Mouse (Mus musculus): Measurements from ENCODE around the gene Dguok. TPM values are rescaled to one million over a fixed set of nuclear protein-coding genes. Genes with fewer than 3 reads are reported as not detected.

The Dguok gene
- total RNA-seq, 2 experiments from 2014 or later = 14.8 to 17.8 TPM

GRCm38 (mm10) chr6:83459034-83459644, 47.6 kb downstream of the Dguok start, which contains the start of gene Tet3:
Gene Tet3 (minus strand): TSS chr6:83459084.
- intact Hi-C loops (cut with DNase I) = loop anchor here (5.0 kb wide), 1 partner anchor 102 kb away; no protein-coding TSS in a partner anchor
- no peak for DNase-seq

DNA sequence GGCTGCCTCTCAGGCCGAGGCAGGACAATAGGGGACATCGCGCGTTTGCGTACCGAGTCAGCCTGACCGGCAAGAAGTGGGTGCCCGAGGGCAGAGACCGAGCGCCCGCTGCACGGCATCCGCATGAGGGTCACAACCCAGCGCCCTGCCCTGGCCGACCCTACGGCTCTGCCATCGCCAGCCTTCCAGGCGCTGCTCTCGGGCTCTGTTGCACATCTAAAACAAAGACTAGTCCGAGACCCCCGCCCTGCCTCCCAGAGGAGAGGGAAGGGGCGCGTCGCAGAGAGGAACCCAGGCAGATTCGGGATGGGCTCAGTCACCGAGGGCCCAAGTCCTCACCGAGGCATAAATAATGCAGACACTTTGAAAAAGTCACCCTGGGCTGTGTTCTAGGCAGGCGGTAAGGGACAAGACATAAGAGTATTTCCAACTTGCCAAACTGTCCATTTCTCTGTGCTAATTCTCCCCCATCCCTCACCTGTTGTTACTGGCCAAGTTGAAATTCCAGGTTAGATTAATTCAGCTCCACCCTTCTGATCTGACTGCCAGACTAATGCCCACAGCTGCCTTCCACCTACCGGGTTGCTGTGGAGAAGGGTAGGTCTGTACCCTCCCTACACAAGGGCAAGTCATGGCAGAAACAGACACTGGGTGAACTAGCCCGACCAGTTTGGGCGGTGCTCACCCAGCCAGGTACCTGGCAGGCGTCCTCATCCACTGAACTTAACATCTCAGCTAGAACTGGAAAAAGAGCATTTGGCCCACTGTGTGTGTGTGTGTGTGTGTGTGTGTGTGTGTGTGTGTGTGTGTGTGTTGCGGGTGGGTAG, 49.6 kb downstream of the Dguok start:
- DNase-seq = no peak
- intact Hi-C loops (cut with DNase I) = loop anchor here (2.0 to 5.0 kb wide), 2 partner anchors 46 to 100 kb away; no protein-coding TSS in a partner anchor

GRCm38 (mm10) chr6:83456131-83456983, 50.4 kb downstream of the Dguok start:
- DNase-seq = peak; percentile 69 to 76
- intact Hi-C loops (cut with DNase I) = loop anchor here (2.0 to 5.0 kb wide), 2 partner anchors 46 to 99 kb away; no protein-coding TSS in a partner anchor

DNA sequence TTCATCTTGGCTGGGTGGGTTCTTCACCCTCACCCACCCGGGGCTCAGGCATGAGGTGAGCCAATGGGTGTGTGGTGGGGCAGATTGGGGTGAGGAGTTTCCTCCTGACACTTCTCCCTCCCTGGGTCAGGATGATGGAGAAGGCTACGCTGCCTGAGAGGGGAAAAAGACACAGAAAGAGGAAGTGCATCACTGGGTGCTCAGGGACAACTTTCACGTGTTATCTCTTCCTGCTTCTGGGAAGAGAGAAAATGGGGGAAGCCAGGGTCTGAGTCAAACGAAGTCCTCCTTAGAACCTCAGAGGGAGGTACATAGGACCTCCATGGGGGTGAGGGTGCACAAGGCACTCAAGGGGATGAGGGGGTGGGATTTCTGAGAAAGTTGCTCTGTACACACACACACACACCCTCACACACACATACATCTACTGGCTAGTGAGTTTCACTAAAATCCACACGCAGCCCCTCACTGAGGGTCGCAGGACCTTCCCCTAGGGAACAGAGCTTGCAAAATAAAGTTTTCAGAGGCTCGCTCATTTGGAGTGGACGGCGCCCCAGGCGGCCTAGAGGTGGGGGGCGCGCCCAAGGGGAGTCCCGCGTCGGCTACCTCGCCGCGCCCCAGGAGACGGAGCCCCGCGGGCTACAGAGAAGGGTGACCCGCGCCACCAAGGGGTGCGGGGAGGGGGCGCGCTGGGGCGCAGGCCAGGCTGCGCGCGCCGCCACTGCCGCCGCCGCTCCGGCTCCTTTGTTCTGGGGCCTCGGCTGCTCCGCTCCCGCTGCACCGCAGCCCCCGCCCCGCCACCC, 51.2 kb downstream of the Dguok start:
- no peak for DNase-seq
- intact Hi-C loops (cut with DNase I) = loop anchor here (2.0 to 5.0 kb wide), 2 partner anchors 47 to 98 kb away; no protein-coding TSS in a partner anchor

- no peak for DNase-seq
- intact Hi-C loops (cut with DNase I) = no loop called here
These were observed 53.1 kb downstream of the Dguok start for GRCm38 (mm10) chr6:83453706-83454105.

DNA sequence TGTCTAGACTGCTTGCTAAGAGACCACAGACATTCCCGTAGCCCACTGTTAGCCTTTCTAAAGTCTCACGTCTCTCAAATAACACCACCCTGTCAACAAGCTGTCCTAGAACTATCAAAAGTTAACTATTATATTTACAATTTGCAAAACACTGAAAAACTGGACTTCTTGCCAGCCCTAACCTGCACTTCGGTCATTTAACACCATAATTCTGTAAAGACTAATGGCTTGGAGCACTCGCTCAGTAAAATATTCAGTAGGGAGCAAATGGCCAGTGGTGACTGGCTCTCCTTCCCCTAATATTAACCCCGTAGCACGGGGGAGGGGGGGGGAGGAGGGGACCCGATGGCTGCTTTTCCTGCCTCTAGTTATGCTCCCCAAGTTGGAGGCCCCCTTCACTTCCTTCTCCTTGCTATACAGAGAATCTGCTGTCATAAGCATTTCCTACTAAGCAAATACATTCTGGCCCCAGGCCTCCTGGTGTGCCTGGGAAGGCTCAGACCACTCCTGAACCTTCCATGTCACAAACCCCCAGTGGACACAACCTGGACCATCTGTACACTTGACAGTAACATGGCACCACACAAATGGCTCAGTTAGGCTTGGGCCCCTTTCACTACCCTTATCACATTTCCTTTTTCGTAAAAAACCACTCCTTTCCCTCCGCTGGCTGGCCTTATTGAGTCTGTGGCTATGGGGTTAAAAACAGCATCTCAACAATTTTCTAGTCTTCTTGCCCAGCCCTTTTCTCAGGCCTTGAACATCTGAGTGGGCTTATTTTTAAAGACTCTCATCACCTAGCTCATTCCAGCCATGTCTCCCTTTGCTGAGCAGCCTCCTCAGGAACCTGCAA, 56.1 kb downstream of the Dguok start:
- no peak for DNase-seq
- intact Hi-C loops (cut with DNase I) = no loop called here

GRCm38 (mm10) chr6:83449440-83449839, 57.3 kb downstream of the Dguok start:
- intact Hi-C loops (cut with DNase I) = no loop called here
- DNase-seq = no peak

DNA sequence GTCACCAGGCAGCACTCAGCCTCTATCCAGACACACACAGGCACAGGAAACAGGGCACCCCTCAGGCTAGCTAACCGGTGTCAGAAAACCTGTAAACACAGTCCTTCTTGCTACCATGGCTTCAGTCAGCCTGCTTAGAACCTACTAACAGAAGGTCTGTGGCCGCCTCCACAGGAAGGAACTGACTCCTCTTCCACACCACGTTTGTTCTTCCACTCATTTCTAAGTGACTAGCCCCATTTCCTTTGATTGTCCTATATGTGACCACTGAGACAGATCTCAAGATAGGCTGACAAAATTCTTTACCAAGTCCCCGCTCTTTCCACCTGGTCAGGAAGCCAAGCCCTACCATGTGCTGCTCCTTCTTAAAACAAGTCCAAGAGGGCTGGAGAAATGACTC, 57.9 kb downstream of the Dguok start:
- intact Hi-C loops (cut with DNase I) = no loop called here
- DNase-seq = no peak

DNA sequence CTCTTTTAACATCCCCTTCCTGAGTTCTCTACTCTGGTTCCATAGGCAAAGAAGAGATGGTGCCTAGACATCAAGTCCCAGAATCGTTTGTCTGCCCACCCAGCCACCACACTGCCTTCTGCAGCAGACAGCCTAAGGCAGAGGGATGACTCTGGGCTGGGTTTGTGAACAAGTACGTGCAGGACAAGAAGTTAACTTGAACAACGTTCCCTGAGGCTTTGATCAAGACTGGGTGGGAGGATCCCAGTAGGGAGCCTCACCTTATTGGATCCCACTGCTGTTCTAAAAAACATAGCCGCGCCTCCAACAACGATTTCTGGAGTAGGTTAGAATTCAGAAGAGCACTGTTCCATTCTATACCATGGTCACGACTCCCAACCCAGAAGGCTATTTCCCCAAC, 59.7 kb downstream of the Dguok start:
- intact Hi-C loops (cut with DNase I) = no loop called here
- no peak for DNase-seq

DNA sequence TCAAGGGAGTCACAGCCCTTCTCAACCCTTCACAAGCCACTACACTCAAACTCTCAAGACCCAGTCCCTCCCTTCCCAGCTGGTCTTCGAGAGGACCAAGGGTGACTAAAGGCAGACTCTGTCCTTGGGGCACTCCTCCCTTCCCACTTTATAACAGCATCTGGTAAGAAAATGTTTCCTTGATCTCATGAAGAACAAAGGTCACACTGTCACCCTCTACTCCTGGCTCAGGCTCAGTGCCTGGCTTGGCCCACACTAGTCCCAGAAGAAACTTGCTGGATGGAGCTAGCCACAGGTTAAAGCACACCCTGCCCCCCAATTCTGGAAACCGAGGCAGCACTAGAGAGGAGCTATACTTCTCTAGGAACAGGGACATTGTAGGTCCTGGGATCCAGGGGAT, 61.0 kb downstream of the Dguok start:
- DNase-seq = no peak
- intact Hi-C loops (cut with DNase I) = no loop called here

GRCm38 (mm10) chr6:83443441-83444340, 63.1 kb downstream of the Dguok start:
- intact Hi-C loops (cut with DNase I) = no loop called here
- DNase-seq = peak; percentile 52 to 69

- intact Hi-C loops (cut with DNase I) = no loop called here
- DNase-seq = no peak
These were observed 64.1 kb downstream of the Dguok start for GRCm38 (mm10) chr6:83442639-83443038.

GRCm38 (mm10) chr6:83441259-83442061, 65.3 kb downstream of the Dguok start:
- peak; percentile 85 to 89 for DNase-seq
- intact Hi-C loops (cut with DNase I) = no loop called here

DNA sequence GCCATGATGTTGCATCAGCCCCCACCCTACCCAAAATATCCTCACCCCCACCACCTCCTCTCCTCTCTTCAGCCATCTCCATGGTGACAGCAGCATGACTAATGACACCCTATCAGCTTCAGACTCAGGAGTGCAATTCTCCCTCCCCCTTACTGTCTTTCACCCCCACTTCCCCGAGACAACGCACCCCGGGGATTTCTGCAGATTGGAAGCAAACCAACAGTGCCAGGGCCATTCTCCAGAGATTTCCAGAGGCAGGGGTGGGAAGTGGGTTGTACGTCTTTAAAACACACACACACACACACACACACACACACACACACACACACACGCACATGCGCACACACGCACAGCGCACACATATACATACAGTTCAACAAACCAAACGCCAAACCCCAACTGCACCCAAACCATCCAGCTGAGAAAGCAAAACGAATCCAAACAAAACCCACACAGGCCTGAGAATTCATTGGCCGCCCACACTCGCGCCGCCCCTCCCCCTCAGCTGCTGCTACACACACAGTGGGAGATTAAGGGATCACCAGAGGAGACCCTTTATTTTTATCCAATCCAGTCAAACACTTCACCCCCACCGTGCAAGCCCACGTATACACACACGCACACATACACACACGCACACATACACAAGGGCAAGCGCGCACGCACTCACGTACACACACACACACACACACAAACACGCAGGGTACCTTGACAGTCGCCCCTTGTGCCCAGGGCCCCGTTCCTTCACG, 66.1 kb downstream of the Dguok start:
- DNase-seq = peak; percentile 43 to 65
- intact Hi-C loops (cut with DNase I) = no loop called here

GRCm38 (mm10) chr6:83440197-83440509, 66.6 kb downstream of the Dguok start:
- DNase-seq = no peak
- intact Hi-C loops (cut with DNase I) = no loop called here

DNA sequence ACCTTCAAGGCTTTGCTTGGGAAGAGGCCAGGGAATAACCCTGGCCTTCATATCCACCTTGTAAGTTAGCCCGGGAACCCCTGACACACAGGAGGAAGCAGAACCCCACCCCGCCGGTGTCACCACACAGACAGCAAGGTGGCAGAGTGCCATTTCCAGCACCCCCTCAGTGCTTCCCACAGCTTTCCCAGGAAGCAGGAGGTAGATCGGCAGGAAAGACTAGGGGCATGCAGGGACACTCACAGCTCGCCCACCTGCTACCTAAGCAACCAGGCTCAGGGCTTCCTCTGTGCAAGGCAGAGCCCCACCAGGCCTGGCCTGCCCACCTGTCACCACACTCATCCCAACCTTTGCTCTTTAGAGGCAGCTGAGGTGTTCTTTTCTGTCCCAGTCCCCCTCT, 67.0 kb downstream of the Dguok start:
- intact Hi-C loops (cut with DNase I) = no loop called here

More for the DNA sequence above, 67.0 kb downstream of the Dguok start:
- no peak for DNase-seq

All from gastrocnemius, postnatal 36 days (tissue).